30 mouse cellular contexts compared by ENCODE assay signal in the genomic region with DNA sequence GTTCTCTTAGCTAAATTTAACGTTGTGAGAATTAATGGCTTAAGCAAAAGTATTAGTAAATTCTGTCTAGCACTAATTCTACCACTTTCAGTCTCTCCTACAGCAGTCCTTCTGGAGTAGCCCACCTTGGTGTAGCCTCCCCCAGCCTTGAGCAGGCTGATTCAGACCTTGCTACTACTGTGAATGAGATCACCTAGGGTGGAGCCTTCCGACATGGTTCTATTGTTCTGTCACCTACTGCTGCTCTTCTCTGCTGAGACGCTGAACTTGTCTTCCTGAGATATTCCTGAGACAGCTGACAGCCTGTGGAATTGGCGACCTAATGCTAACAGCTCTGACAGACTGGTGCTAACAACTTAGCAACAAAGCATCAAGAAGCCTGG. TPM values are rescaled to one million over a fixed set of nuclear protein-coding genes. Genes with fewer than 3 reads are reported as not detected.
A peak's percentile ranks its signal among the peaks of the same experiment; 100 is the strongest.
DNase-seq lines count a peak whose midpoint lies in the region; ATAC-seq lines count a peak whose summit lies in the region.
"Had no signal": no experiment of that assay in that cellular context is flagged by ENCODE, and none has a peak within 500 bp of the region (broad histone marks: within the 10 kb centered on the region; RNA-seq: fewer than 3 reads in every experiment).

No protein-coding gene starts in this region.

- H3K36me3 ChIP-seq in forebrain, embryonic 14.5 days (ENCODE audit: control insufficient read depth, insufficient read depth, low read length) = no peaks in the 10 kb centered on the region
- no peaks in the 10 kb centered on the region for H3K36me3 ChIP-seq in forebrain, embryonic 13.5 days (ENCODE audit: poor library complexity, severe bottlenecking)
- no peaks in the 10 kb centered on the region for H3K36me3 ChIP-seq in heart, embryonic 15.5 days
- H3K36me3 ChIP-seq in lung, embryonic 15.5 days = no peaks in the 10 kb centered on the region
- no peaks in the 10 kb centered on the region for H3K36me3 ChIP-seq in stomach, embryonic 16.5 days (ENCODE audit: control insufficient read depth, insufficient read depth, low read length)
- H3K36me3 ChIP-seq: limb, embryonic 13.5 days; midbrain, embryonic 10.5 days had no signal

- H3K27me3 ChIP-seq in forebrain, embryonic 14.5 days (replicated peaks; ENCODE audit: control insufficient read depth, insufficient read depth, low read length) = no peaks in the 10 kb centered on the region
- H3K27me3 ChIP-seq in forebrain, embryonic 13.5 days = no peaks in the 10 kb centered on the region
- H3K27me3 ChIP-seq in heart, embryonic 15.5 days = no peaks in the 10 kb centered on the region
- H3K27me3 ChIP-seq in lung, embryonic 15.5 days = no peaks in the 10 kb centered on the region
- H3K27me3 ChIP-seq in stomach, embryonic 16.5 days (ENCODE audit: control insufficient read depth, insufficient read depth, low read length) = no peaks in the 10 kb centered on the region
- H3K27me3 ChIP-seq: CH12.LX; limb, embryonic 13.5 days had no signal

- no peak overlapping the region for H3K27ac ChIP-seq in forebrain, embryonic 14.5 days (ENCODE audit: low read depth, low read length)
- no peak overlapping the region for H3K27ac ChIP-seq in forebrain, embryonic 13.5 days
- H3K27ac ChIP-seq in heart, embryonic 15.5 days = peak overlapping the region; percentile 20; the same call in 1 of the 2 replicates
- peak overlapping the region; percentile 83 for H3K27ac ChIP-seq in lung, embryonic 15.5 days
- H3K27ac ChIP-seq in stomach, embryonic 16.5 days (ENCODE audit: low read length) = peak overlapping the region; percentile 71
- H3K27ac ChIP-seq: limb, embryonic 13.5 days; liver, embryonic 14.5 days; macrophage; midbrain, embryonic 10.5 days had no signal

- intact Hi-C loops in heart, postnatal 10 days (cut with DNase I) = no loop called here

- no peaks in the 10 kb centered on the region for H3K9me3 ChIP-seq in forebrain, embryonic 14.5 days (replicated peaks; ENCODE audit: control insufficient read depth, low read length)
- H3K9me3 ChIP-seq in forebrain, embryonic 13.5 days (replicated peaks) = no peaks in the 10 kb centered on the region
- no peaks in the 10 kb centered on the region for H3K9me3 ChIP-seq in heart, embryonic 15.5 days (replicated peaks)
- no peaks in the 10 kb centered on the region for H3K9me3 ChIP-seq in lung, embryonic 15.5 days
- H3K9me3 ChIP-seq in stomach, embryonic 16.5 days (replicated peaks; ENCODE audit: control insufficient read depth, low read length) = no peaks in the 10 kb centered on the region
- H3K9me3 ChIP-seq: limb, embryonic 13.5 days; midbrain, embryonic 10.5 days had no signal

- peak; percentile 6 for DNase-seq in forebrain, embryonic 14.5 days (ENCODE audit: low spot score)
- no peak for DNase-seq in heart, postnatal 10 days
- DNase-seq in lung, postnatal 25 days (ENCODE audit: low spot score) = no peak
- DNase-seq: adrenal gland, postnatal 25 days; cerebellum, adult 11-12 months; cerebellum, postnatal 14 days; kidney, adult 2 months; kidney, postnatal 36 days; right cerebral cortex, postnatal 25 days had no signal

- H3K4me3 ChIP-seq in forebrain, embryonic 14.5 days (ENCODE audit: low read depth, low read length) = no peak overlapping the region
- no peak overlapping the region for H3K4me3 ChIP-seq in forebrain, embryonic 13.5 days
- H3K4me3 ChIP-seq in heart, embryonic 15.5 days = no peak overlapping the region
- H3K4me3 ChIP-seq in lung, embryonic 15.5 days = no peak overlapping the region
- no peak overlapping the region for H3K4me3 ChIP-seq in stomach, embryonic 16.5 days (replicated peaks; ENCODE audit: low read length)
- H3K4me3 ChIP-seq: erythroblast, embryonic 14.5 days; limb, embryonic 13.5 days; midbrain, embryonic 10.5 days had no signal

- H3K4me2 ChIP-seq in forebrain, embryonic 14.5 days (ENCODE audit: low read length) = no peak overlapping the region
- no peak overlapping the region for H3K4me2 ChIP-seq in forebrain, embryonic 13.5 days
- no peak overlapping the region for H3K4me2 ChIP-seq in heart, embryonic 15.5 days
- H3K4me2 ChIP-seq in lung, embryonic 15.5 days = no peak overlapping the region
- no peak overlapping the region for H3K4me2 ChIP-seq in stomach, embryonic 16.5 days (ENCODE audit: low read depth, low read length)
- H3K4me2 ChIP-seq: limb, embryonic 13.5 days had no signal

- 45% methylated on average over 4 of the region's 4 CpGs for WGBS in forebrain, embryonic 14.5 days
- WGBS in forebrain, embryonic 13.5 days = 53% methylated on average over 4 of the region's 4 CpGs
- WGBS in heart, embryonic 15.5 days = 41% methylated on average over 4 of the region's 4 CpGs
- WGBS in lung, embryonic 15.5 days = 23% methylated on average over 4 of the region's 4 CpGs
- WGBS in stomach, embryonic 16.5 days = 42% methylated on average over 4 of the region's 4 CpGs

- H3K9ac ChIP-seq in forebrain, embryonic 14.5 days (ENCODE audit: low read length) = no peak overlapping the region
- H3K9ac ChIP-seq in forebrain, embryonic 13.5 days = no peak overlapping the region
- H3K9ac ChIP-seq in heart, embryonic 15.5 days = no peak overlapping the region
- H3K9ac ChIP-seq in lung, embryonic 15.5 days = no peak overlapping the region
- H3K9ac ChIP-seq in stomach, embryonic 16.5 days (ENCODE audit: low read length) = no peak overlapping the region
- H3K9ac ChIP-seq: limb, embryonic 13.5 days; liver, embryonic 14.5 days had no signal

- H3K4me1 ChIP-seq in forebrain, embryonic 14.5 days (ENCODE audit: control insufficient read depth, insufficient read depth, low read length) = no peaks in the 10 kb centered on the region
- no peaks in the 10 kb centered on the region for H3K4me1 ChIP-seq in forebrain, embryonic 13.5 days
- H3K4me1 ChIP-seq in heart, embryonic 15.5 days (replicated peaks) = peaks cover 11% of the 10 kb centered on the region
- H3K4me1 ChIP-seq in lung, embryonic 15.5 days = peaks cover 54% of the 10 kb centered on the region
- H3K4me1 ChIP-seq in stomach, embryonic 16.5 days (ENCODE audit: control insufficient read depth, insufficient read depth, low read length) = peaks cover 23% of the 10 kb centered on the region

- ATAC-seq in forebrain, embryonic 14.5 days = peak; percentile 35; the same call in 1 of the 2 replicates
- no peak for ATAC-seq in forebrain, embryonic 13.5 days
- no peak; the same call in 1 of the 2 replicates for ATAC-seq in heart, embryonic 15.5 days (replicated peaks; ENCODE audit: insufficient number of reproducible peaks, insufficient read depth, low FRiP score, low read depth)
- no peak for ATAC-seq in lung, embryonic 15.5 days (ENCODE audit: borderline replicate concordance, extremely low read depth, low FRiP score, low TSS enrichment)
- ATAC-seq in stomach, embryonic 16.5 days (ENCODE audit: insufficient read depth, low FRiP score) = no peak
- no peak for ATAC-seq in erythroid progenitor cell, adult 5-6 weeks (replicated peaks; ENCODE audit: low FRiP score, poor library complexity, severe bottlenecking)
- ATAC-seq: hindbrain, embryonic 16.5 days had no signal

RNA-seq across cellular contexts. Expression of a gene that starts 8.6 kb away (rescaled TPM):
- polyA plus RNA-seq in forebrain, embryonic 14.5 days (2014; fragmentation: Nextera tagmentation; extraction: Ambion mirVana) = not detected in 2 replicates
- polyA plus RNA-seq in forebrain, embryonic 13.5 days (2015; fragmentation: Nextera tagmentation; extraction: Ambion mirVana) = not detected in 2 replicates
- polyA plus RNA-seq in heart, embryonic 15.5 days (2015; fragmentation: Nextera tagmentation; extraction: Ambion mirVana) = not detected in 2 replicates
- total RNA-seq in heart, postnatal 10 days (2021) = not detected
- polyA plus RNA-seq in lung, embryonic 15.5 days (2015; fragmentation: Nextera tagmentation; extraction: Ambion mirVana) = 0.11 TPM in 1 of 2 replicates, not detected in the other
- 0.16 and 0.32 TPM in 2 replicates for polyA plus RNA-seq in stomach, embryonic 16.5 days (2015; fragmentation: Nextera tagmentation; extraction: Ambion mirVana)
- not detected in 2 replicates for total RNA-seq in erythroid progenitor cell, adult 5-6 weeks (2015; ENCODE audit: low replicate concordance)
- not detected in 2 replicates for total RNA-seq in erythroid progenitor cell, adult 5-6 weeks (2017; ENCODE audit: low replicate concordance)
- total RNA-seq: adrenal gland, postnatal 25 days; CH12.LX; gastrocnemius, adult 18-20 months; granulocyte monocyte progenitor cell, adult 5-6 weeks; hematopoietic stem cell, adult 5-6 weeks; layer of hippocampus, postnatal 10 days; left cerebral cortex, adult 8-10 months; MEL; midbrain, postnatal 0 days had no signal
- polyA plus RNA-seq: embryonic facial prominence, embryonic 11.5 days; erythroblast, embryonic 14.5 days; hindbrain, embryonic 16.5 days; limb, embryonic 13.5 days; liver, embryonic 14.5 days; macrophage; midbrain, embryonic 10.5 days; midbrain, postnatal 0 days had no signal

RNA-seq across cellular contexts. Expression of a gene that starts 37.1 kb away (rescaled TPM):
- 0.20 and 0.37 TPM in 2 replicates for polyA plus RNA-seq in forebrain, embryonic 14.5 days (2014; fragmentation: Nextera tagmentation; extraction: Ambion mirVana)
- 0.22 and 0.30 TPM in 2 replicates for polyA plus RNA-seq in forebrain, embryonic 13.5 days (2015; fragmentation: Nextera tagmentation; extraction: Ambion mirVana)
- 1.9 and 2.5 TPM in 2 replicates for polyA plus RNA-seq in heart, embryonic 15.5 days (2015; fragmentation: Nextera tagmentation; extraction: Ambion mirVana)
- total RNA-seq in heart, postnatal 10 days (2021) = 1 to 10 TPM; 1.3 to 2.2 TPM
- 0.16 TPM in 2 replicates for polyA plus RNA-seq in lung, embryonic 15.5 days (2015; fragmentation: Nextera tagmentation; extraction: Ambion mirVana)
- 0.13 and 0.39 TPM in 2 replicates for polyA plus RNA-seq in stomach, embryonic 16.5 days (2015; fragmentation: Nextera tagmentation; extraction: Ambion mirVana)
- not detected in 2 replicates for total RNA-seq in erythroid progenitor cell, adult 5-6 weeks (2015; ENCODE audit: low replicate concordance)
- not detected in 2 replicates for total RNA-seq in erythroid progenitor cell, adult 5-6 weeks (2017; ENCODE audit: low replicate concordance)
- total RNA-seq: adrenal gland, postnatal 25 days; CH12.LX; gastrocnemius, adult 18-20 months; granulocyte monocyte progenitor cell, adult 5-6 weeks; hematopoietic stem cell, adult 5-6 weeks; left cerebral cortex, adult 8-10 months; MEL; neutrophil, adult 5-6 weeks had no signal
- polyA plus RNA-seq: erythroblast, embryonic 14.5 days; hindbrain, embryonic 16.5 days; macrophage had no signal

RNA-seq across cellular contexts. Expression of a gene that starts 43.7 kb away (rescaled TPM):
- 0.47 and 0.57 TPM in 2 replicates for polyA plus RNA-seq in forebrain, embryonic 14.5 days (2014; fragmentation: Nextera tagmentation; extraction: Ambion mirVana)
- polyA plus RNA-seq in forebrain, embryonic 13.5 days (2015; fragmentation: Nextera tagmentation; extraction: Ambion mirVana) = 0.16 and 0.46 TPM in 2 replicates
- polyA plus RNA-seq in heart, embryonic 15.5 days (2015; fragmentation: Nextera tagmentation; extraction: Ambion mirVana) = 27.4 and 59.6 TPM in 2 replicates
- 10 to 100 TPM; 24.1 to 54.7 TPM for total RNA-seq in heart, postnatal 10 days (2021)
- polyA plus RNA-seq in lung, embryonic 15.5 days (2015; fragmentation: Nextera tagmentation; extraction: Ambion mirVana) = 1,171 and 1,249 TPM in 2 replicates
- polyA plus RNA-seq in stomach, embryonic 16.5 days (2015; fragmentation: Nextera tagmentation; extraction: Ambion mirVana) = 63.3 and 92.5 TPM in 2 replicates
- total RNA-seq in erythroid progenitor cell, adult 5-6 weeks (2015; ENCODE audit: low replicate concordance) = not detected in 2 replicates
- total RNA-seq in erythroid progenitor cell, adult 5-6 weeks (2017; ENCODE audit: low replicate concordance) = 1.7 TPM in 1 of 2 replicates, not detected in the other
- total RNA-seq: CH12.LX; granulocyte monocyte progenitor cell, adult 5-6 weeks; hematopoietic stem cell, adult 5-6 weeks had no signal
- polyA plus RNA-seq: embryonic facial prominence, embryonic 11.5 days; erythroblast, embryonic 14.5 days; macrophage had no signal

Comparison
In these comparisons a context has a peak if more than half of its experiments do, and no peak if none do; other contexts are left out.
1. H3K27ac ChIP-seq: peak in heart, embryonic 15.5 days (single experiment), lung, embryonic 15.5 days (single experiment) and stomach, embryonic 16.5 days (single experiment); none in forebrain, embryonic 14.5 days (single experiment) and forebrain, embryonic 13.5 days (single experiment).
2. RNA of a gene that starts 43.7 kb away (polyA plus RNA-seq): 1,171 to 1,249 TPM in lung, embryonic 15.5 days, 63.3 to 92.5 TPM in stomach, embryonic 16.5 days and 27.4 to 59.6 TPM in heart, embryonic 15.5 days; 0.47 to 0.57 TPM in forebrain, embryonic 14.5 days and 0.16 to 0.46 TPM in forebrain, embryonic 13.5 days; every median in the first group is over 10 times any median in the second.